Mouse (Mus musculus) midbrain, embryonic 13.5 days (tissue): ENCODE data around the gene Ciart. TPM values are rescaled to one million over a fixed set of nuclear protein-coding genes. Genes with fewer than 3 reads are reported as not detected.
A peak's percentile ranks its signal among the peaks of the same experiment; 100 is the strongest.
"Not testable (repeated sequence)": the region's sequence is repeated elsewhere in the genome, so short reads cannot be mapped to it uniquely, and the experiment has no call there.

Source experiments
- ATAC-seq: fragments of 200-750 bp; cut with Nextera tagmentation; 2 replicates; pipeline ENCODE4 v1.8.0; 2017; ENCODE audit warnings: mild to moderate bottlenecking, moderate TSS enrichment, moderate library complexity
- H3K27ac ChIP-seq: fragments of 300-500 bp; sonication (generic); 2 replicates; pipeline ENCODE4 v1.5.1; 2015; ENCODE audit warnings: inconsistent platforms, mild to moderate bottlenecking, moderate library complexity
- H3K27me3 ChIP-seq: fragments of 300-500 bp; sonication (generic); 2 replicates; pipeline ENCODE4 v1.6.1; 2015; ENCODE audit warnings: mild to moderate bottlenecking, inconsistent platforms
- H3K36me3 ChIP-seq: fragments of 300-500 bp; sonication (generic); 2 replicates; pipeline ENCODE4 v1.6.1; 2015; ENCODE audit warnings: mild to moderate bottlenecking, inconsistent platforms
- H3K4me1 ChIP-seq: fragments of 300-500 bp; sonication (generic); replicated peaks from 2 replicates; pipeline ENCODE4 v1.6.1; 2015; ENCODE audit warnings: inconsistent platforms
- H3K4me2 ChIP-seq: fragments of 300-500 bp; sonication (generic); replicated peaks from 2 replicates; pipeline ENCODE4 v1.6.1; 2015; ENCODE audit warnings: moderate library complexity, mild to moderate bottlenecking, inconsistent platforms
- H3K4me3 ChIP-seq: fragments of 300-500 bp; sonication (generic); replicated peaks from 2 replicates; pipeline ENCODE4 v1.5.1; 2015; ENCODE audit warnings: mild to moderate bottlenecking, inconsistent platforms
- H3K9ac ChIP-seq: fragments of 300-500 bp; sonication (generic); replicated peaks from 2 replicates; pipeline ENCODE4 v1.6.1; 2015; ENCODE audit warnings: mild to moderate bottlenecking, inconsistent platforms
- H3K9me3 ChIP-seq: fragments of 300-500 bp; sonication (generic); 2 replicates; pipeline ENCODE4 v1.6.1; 2016; ENCODE audit warnings: mild to moderate bottlenecking, inconsistent platforms
- WGBS: fragments of 180-500 bp; shearing (Covaris S2); methylation state at CpG from one replicate; pipeline ENCODE4 v1.1.7; 2015; 5-methylcytosine and 5-hydroxymethylcytosine counted together
- polyA plus RNA-seq: library from polyadenylated mRNA; unstranded; fragments of >200 nt; fragmentation: Nextera tagmentation; extraction: Ambion mirVana; gene quantifications from 2 replicates; pipeline ENCODE4 v1.2.1, GENCODE M21; 2015

Gene Ciart
- polyA plus RNA-seq, 1 experiment from 2014 or later, result 4.8 TPM

DNA sequence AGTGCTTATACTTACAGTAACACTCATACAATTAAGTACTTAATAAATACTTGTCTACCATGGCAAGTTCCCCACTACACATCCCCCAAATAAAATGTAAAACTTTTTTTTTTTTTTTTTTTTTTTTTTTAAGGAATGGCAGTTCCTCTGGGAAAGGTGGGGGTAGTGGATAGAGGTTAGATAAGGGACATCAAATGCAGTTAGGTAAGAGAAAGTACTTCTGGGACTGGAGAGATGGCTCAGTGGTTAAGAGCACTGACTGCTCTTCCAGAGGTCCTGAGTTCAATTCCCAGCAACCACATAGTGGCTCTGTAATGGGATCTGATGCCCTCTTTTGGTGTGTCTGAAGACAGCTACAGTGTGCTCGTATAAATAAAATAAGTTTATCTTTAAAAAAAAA is 25.0 kb downstream of the Ciart start:
- not testable (repeated sequence) for H3K27ac ChIP-seq, ATAC-seq, H3K4me3 ChIP-seq, H3K9ac ChIP-seq, H3K4me2 ChIP-seq, H3K9me3 ChIP-seq, H3K27me3 ChIP-seq, H3K4me1 ChIP-seq
- WGBS, result 95% methylated on average over 1 of the region's 1 CpGs
- peaks cover 19% of the 10 kb centered on the region for H3K36me3 ChIP-seq

DNA sequence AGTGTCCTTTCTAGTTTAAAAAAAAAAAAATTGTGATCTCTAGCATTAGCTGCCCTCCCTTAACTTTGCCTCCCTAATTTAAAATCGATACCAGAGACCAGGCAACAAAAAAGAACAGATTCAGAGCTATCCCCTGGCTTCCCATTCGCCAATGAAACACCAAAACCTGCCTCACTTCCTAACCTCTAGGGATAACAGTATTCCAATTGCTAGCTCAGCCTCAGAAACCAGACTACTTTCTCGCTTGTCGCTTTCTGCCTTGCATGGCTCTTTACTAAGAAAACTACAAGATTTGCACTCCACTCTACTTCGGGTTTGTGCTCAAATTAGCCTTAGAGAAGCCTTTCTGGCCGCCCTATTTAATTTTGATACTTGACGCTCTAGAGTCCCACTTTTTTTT is 25.9 kb downstream of the Ciart start:
- WGBS, result 26% methylated on average over 7 of the region's 7 CpGs
- H3K4me3 ChIP-seq, result peak overlapping the region; percentile 93
- no peaks in the 10 kb centered on the region for H3K9me3 ChIP-seq
- H3K4me2 ChIP-seq, result peak overlapping the region; percentile 87
- peak overlapping the region; percentile 56 for H3K27ac ChIP-seq
- no peak for ATAC-seq
- peaks cover 9% of the 10 kb centered on the region for H3K4me1 ChIP-seq
- H3K9ac ChIP-seq, result peak overlapping the region; percentile 81
- no peaks in the 10 kb centered on the region for H3K27me3 ChIP-seq
- H3K36me3 ChIP-seq, result peaks cover 21% of the 10 kb centered on the region

DNA sequence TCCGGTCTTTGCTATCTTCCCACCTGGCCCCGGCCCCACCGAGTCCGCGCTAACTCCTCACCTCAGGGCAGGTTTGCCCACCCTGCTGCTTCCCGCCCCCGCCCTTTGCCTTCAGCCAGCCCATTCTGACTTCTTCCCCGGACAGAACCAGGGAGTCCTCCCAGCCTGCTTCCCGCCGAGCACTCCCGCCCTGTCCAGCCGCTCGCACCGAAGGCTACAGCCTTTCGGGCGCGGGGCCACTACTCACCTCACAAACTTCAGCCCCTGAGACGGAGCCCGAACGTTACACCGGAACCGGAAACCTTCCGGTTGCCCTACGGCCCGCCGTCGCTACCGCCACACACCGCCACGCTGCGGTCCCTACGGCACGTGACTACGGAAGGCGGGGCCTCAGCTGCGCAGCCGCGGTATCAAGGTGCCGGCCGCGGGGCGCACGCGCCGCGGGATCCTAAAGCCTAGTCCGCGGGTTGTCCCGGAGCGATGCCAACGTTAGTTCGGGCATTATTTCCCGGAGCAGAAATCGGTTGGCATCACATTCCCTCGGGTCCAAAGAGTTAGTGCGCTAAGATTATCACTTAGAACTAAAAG is 26.5 kb downstream of the Ciart start, which contains the start of gene Prpf3:
Gene Prpf3 (minus strand): TSS at position 384 of the 588 bp plus-strand sequence.
- peak; percentile 99 for ATAC-seq
- under 1% methylated on average over 56 of the region's 56 CpGs for WGBS
- no peaks in the 10 kb centered on the region for H3K27me3 ChIP-seq

DNA sequence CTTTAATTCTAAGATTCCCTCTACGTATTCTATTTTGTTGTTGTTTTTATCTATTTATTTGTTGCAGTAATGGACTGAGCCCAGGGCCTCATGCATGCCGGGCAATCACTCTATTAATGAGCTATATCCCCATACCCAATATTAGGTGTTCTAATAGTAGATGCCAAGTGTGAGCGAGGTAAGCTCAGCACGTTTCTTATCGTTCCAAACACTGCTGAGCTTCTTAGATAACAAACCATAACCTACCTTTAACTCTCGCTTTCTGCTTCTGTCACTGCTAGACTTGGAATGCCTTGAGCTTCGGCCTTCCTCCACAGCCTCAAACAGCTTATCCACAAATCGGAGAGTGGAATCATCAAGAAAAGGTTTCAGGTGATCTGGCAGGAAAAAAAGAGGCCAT is 30.7 kb downstream of the Ciart start:
- Histone ChIP-seq H3K4me1 (peaks cover 9% of the 10 kb centered on the region), H3K4me2 (no peak overlapping the region), H3K27me3 (no peaks in the 10 kb centered on the region), H3K36me3 (peaks cover 68% of the 10 kb centered on the region), H3K27ac (no peak overlapping the region), H3K9me3 (no peaks in the 10 kb centered on the region), H3K4me3 (no peak overlapping the region), H3K9ac (no peak overlapping the region)
- 97% methylated on average over 8 of the region's 8 CpGs for WGBS
- no peak for ATAC-seq

More for the DNA sequence above, 26.5 kb downstream of the Ciart start, which contains the start of gene Prpf3:
- Histone ChIP-seq H3K4me1 (peaks cover 9% of the 10 kb centered on the region), H3K9me3 (no peaks in the 10 kb centered on the region), H3K36me3 (peaks cover 26% of the 10 kb centered on the region), H3K4me2 (peak within 1 kb of the TSS; percentile 87), H3K4me3 (peak within 1 kb of the TSS; percentile 93), H3K9ac (peak within 1 kb of the TSS; percentile 81), H3K27ac (peak within 1 kb of the TSS; percentile 70)

DNA sequence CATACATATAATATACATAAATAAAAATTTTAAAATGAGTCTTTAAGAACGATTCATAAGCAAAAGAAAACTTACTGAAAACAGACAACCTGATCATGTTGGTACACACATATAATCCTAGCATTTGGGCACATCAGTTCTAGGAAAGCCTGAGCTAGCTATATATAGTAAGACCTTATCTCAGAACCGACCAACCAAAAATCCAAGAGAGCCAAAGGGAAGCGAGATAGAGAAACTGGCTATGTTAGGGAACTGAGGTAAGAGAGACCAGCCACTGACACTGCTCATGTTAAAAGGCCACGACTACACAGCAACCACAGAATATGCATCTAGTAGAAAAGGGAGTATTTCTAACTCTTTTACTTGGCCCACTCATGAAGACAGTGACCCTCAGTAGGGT is 31.4 kb downstream of the Ciart start:
- Histone ChIP-seq H3K9ac (no peak overlapping the region), H3K9me3 (no peaks in the 10 kb centered on the region), H3K36me3 (peaks cover 74% of the 10 kb centered on the region), H3K4me2 (no peak overlapping the region), H3K4me3 (no peak overlapping the region), H3K27me3 (no peaks in the 10 kb centered on the region), H3K27ac (no peak overlapping the region), H3K4me1 (peaks cover 9% of the 10 kb centered on the region)
- WGBS, result 91% methylated on average over 4 of the region's 4 CpGs
- no peak for ATAC-seq

DNA sequence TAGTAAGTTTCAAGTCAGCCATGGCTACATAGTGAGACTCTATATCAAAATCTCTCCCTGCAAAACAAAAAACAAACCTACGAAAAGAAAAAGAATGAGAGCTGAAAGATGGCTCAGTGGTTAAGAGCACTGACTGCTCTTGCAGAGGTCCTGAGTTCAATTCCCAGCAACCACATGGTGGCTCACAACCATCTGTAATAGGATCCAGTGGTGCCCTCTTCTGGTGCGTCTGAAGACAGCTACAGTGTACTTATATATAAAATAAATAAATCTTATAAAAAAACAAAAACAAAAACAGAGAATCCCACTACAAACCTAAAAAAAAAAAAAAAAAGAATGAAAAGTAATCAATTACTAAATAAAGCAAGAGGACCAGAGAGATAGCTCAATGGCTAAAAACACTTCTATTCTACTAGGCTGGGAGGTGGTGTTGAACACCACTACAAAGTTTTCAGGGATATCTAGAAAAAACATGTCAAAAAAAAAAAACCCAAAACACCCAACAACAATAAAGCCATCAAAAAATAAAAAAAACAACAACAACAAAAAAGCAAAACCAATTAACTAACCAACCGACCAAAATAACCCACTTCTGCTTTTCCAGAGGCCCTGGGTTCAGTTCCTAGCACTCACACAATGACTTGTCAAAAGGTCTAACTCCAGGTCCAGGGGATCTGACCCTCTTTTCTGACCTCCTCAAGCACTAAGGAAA is 39.4 kb downstream of the Ciart start:
- H3K36me3 ChIP-seq, result peaks cover 81% of the 10 kb centered on the region
- H3K4me3 ChIP-seq, result no peak overlapping the region
- H3K4me2 ChIP-seq, result no peak overlapping the region
- H3K27ac ChIP-seq, result no peak overlapping the region
- H3K9me3 ChIP-seq, result no peaks in the 10 kb centered on the region
- H3K4me1 ChIP-seq, result no peaks in the 10 kb centered on the region
- WGBS, result 92% methylated on average over 3 of the region's 3 CpGs
- H3K27me3 ChIP-seq, result no peaks in the 10 kb centered on the region
- ATAC-seq, result no peak
- H3K9ac ChIP-seq, result no peak overlapping the region

DNA sequence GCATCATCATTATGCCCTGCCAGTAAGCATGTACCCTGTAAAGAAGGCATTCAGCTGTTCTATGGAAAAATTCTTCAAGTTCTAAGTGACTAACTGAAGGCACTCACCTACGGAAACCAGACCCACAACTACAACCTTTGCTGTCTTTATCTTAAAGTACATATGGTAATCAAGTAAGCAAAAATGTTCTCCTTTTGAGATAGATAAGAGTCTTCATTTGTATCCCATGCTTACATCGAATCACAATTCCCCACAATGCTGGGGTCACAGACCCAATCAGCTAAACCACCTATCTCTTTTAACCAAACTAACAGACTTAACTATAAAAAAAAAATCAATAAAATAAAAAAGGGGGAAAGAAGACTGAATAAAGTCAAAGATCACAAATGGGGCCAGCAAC is 42.8 kb downstream of the Ciart start:
- Histone ChIP-seq H3K27me3 (no peaks in the 10 kb centered on the region), H3K36me3 (peaks cover 78% of the 10 kb centered on the region), H3K4me3 (no peak overlapping the region), H3K4me2 (no peak overlapping the region), H3K9ac (no peak overlapping the region), H3K27ac (no peak overlapping the region), H3K9me3 (no peaks in the 10 kb centered on the region), H3K4me1 (no peaks in the 10 kb centered on the region)
- ATAC-seq, result no peak
- WGBS, result 95% methylated on average over 2 of the region's 2 CpGs

DNA sequence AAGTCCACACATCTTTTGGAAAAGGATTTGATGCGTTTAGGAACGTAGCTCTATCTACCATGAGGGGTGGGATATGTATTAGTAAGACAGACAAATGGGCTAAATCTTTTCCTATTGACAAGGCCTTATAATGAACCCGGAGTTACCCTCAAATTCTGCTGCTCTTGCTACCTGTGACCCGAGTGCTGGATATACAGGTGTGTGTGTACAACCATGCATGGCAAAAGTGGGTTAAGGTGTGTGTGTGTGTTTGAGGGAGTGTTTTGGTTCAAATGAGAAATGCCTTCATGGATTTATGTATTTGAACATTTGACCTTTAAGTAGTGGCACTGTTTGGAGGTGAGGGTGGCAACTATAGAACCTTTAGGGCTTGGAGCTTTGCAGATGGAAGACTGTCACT is 53.0 kb downstream of the Ciart start:
- Histone ChIP-seq H3K27me3 (no peaks in the 10 kb centered on the region), H3K4me1 (no peaks in the 10 kb centered on the region), H3K4me2 (no peak overlapping the region), H3K4me3 (no peak overlapping the region), H3K27ac (no peak overlapping the region), H3K36me3 (peaks cover 61% of the 10 kb centered on the region), H3K9me3 (no peaks in the 10 kb centered on the region; the same call in 1 of the 2 replicates), H3K9ac (no peak overlapping the region)
- no peak for ATAC-seq
- 97% methylated on average over 4 of the region's 4 CpGs for WGBS

Other genes with a start within 250 kb of the Ciart start
- 46.9 and 56.3 TPM in 2 replicates for gene Mcl1, start 223.5 kb downstream of the Ciart start, polyA plus RNA-seq
- gene Adamtsl4, start 194.3 kb downstream of the Ciart start, polyA plus RNA-seq, result 0.68 and 1.9 TPM in 2 replicates
- gene Ecm1, start 142.7 kb downstream of the Ciart start, polyA plus RNA-seq, result 11.3 and 11.8 TPM in 2 replicates
- 44.7 and 45.5 TPM in 2 replicates for gene Tars2, start 122.0 kb downstream of the Ciart start, polyA plus RNA-seq
- 24.8 and 25.0 TPM in 2 replicates for gene Rprd2, start 63.4 kb downstream of the Ciart start, polyA plus RNA-seq
- 39.5 and 48.0 TPM in 2 replicates for gene Prpf3, start 26.4 kb downstream of the Ciart start, polyA plus RNA-seq
- 340 TPM in 2 replicates for gene Mrps21, start 10.7 kb downstream of the Ciart start, polyA plus RNA-seq
- 12.9 and 14.4 TPM in 2 replicates for gene BC028528, start 9.8 kb upstream of the Ciart start, polyA plus RNA-seq
- gene Aph1a, start 11.7 kb upstream of the Ciart start, polyA plus RNA-seq, result 32.6 and 33.8 TPM in 2 replicates
- gene Car14, start 22.4 kb upstream of the Ciart start, polyA plus RNA-seq, result 8.5 and 11.7 TPM in 2 replicates
- gene Anp32e, start 47.0 kb upstream of the Ciart start, polyA plus RNA-seq, result 218 and 242 TPM in 2 replicates
- gene Plekho1, start 113.8 kb upstream of the Ciart start, polyA plus RNA-seq, result 61.2 and 77.0 TPM in 2 replicates
- gene Vps45, start 176.2 kb upstream of the Ciart start, polyA plus RNA-seq, result 63.7 and 67.4 TPM in 2 replicates
- 10.2 and 11.4 TPM in 2 replicates for gene Otud7b, start 222.3 kb upstream of the Ciart start, polyA plus RNA-seq